Mouse (Mus musculus) limb, embryonic 14.5 days (tissue): ENCODE results near the gene Phlpp2. TPM values are rescaled to one million over a fixed set of nuclear protein-coding genes. Genes with fewer than 3 reads are reported as not detected.

Source experiments
- ATAC-seq: fragments of 200-750 bp; cut with Nextera tagmentation; 2 replicates; pipeline ENCODE4 v1.8.0; 2017; ENCODE audit warnings: low read depth, moderate number of reproducible peaks, moderate TSS enrichment; ENCODE audit not compliant: low FRiP score
- DNase-seq: peaks from one replicate; pipeline ENCODE4 v3.0.0-alpha.2; 2015; ENCODE audit warnings: low spot score
- H3K27ac ChIP-seq: fragments of 300-500 bp; sonication (generic); replicated peaks from 2 replicates; pipeline ENCODE4 v1.5.1; 2014; ENCODE audit warnings: low read depth, mild to moderate bottlenecking, low read length, moderate library complexity, mixed read lengths
- H3K27me3 ChIP-seq: fragments of 300-500 bp; sonication (generic); 2 replicates; pipeline ENCODE4 v1.6.1; 2014; ENCODE audit warnings: low read length, mixed read lengths; ENCODE audit not compliant: control insufficient read depth, insufficient read depth
- H3K36me3 ChIP-seq: fragments of 300-500 bp; sonication (generic); 2 replicates; pipeline ENCODE4 v1.6.1; 2014; ENCODE audit warnings: mild to moderate bottlenecking, low read length, moderate library complexity, mixed read lengths; ENCODE audit not compliant: control insufficient read depth, insufficient read depth
- H3K4me1 ChIP-seq: fragments of 300-500 bp; sonication (generic); 2 replicates; pipeline ENCODE4 v1.6.1; 2014; ENCODE audit warnings: antibody characterized with exemption, low read length, mixed read lengths; ENCODE audit not compliant: control insufficient read depth, insufficient read depth
- H3K4me2 ChIP-seq: fragments of 300-500 bp; sonication (generic); replicated peaks from 2 replicates; pipeline ENCODE4 v1.6.1; 2014; ENCODE audit warnings: low read depth, mild to moderate bottlenecking, low read length, moderate library complexity; ENCODE audit not compliant: severe bottlenecking
- H3K4me3 ChIP-seq: fragments of 300-500 bp; sonication (generic); replicated peaks from 2 replicates; pipeline ENCODE4 v1.5.1; 2014; ENCODE audit warnings: low read length
- H3K9ac ChIP-seq: fragments of 300-500 bp; sonication (generic); 2 replicates; pipeline ENCODE4 v1.6.1; 2014; ENCODE audit warnings: mild to moderate bottlenecking, low read depth, low read length, moderate library complexity; ENCODE audit not compliant: severe bottlenecking
- H3K9me3 ChIP-seq: fragments of 300-500 bp; sonication (generic); 2 replicates; pipeline ENCODE4 v1.6.1; 2016; ENCODE audit warnings: low read length; ENCODE audit not compliant: control insufficient read depth
- POLR2A ChIP-seq: fragments of 200-500 bp; IDR thresholded peaks from 2 replicates; pipeline ENCODE4 v1.8.0; 2012; ENCODE audit warnings: inconsistent platforms, mild to moderate bottlenecking, moderate library complexity, borderline replicate concordance; ENCODE audit not compliant: insufficient read depth, insufficient read length; ENCODE audit errors: extremely low read depth
- WGBS: fragments of 180-500 bp; shearing (Covaris S2); extraction: QIAGEN DNeasy Blood & Tissue Kit; methylation state at CpG from one replicate; pipeline ENCODE4 v1.1.7; 2014; 5-methylcytosine and 5-hydroxymethylcytosine counted together
- polyA plus RNA-seq, 2 experiments: library from polyadenylated mRNA; depleted of rRNA in 1 of 2; stranded (reverse) in 1 of 2; unstranded in 1 of 2; fragments of >200 nt; fragmentation: Nextera tagmentation in 1 of 2; extraction: Ambion mirVana in 1 of 2; gene quantifications; 2 replicates each; pipeline versions ENCODE4 v1.2.1 to v1.2.3; 2012 to 2014

Gene Phlpp2
- polyA plus RNA-seq, 2 experiments, result 3.3 to 12.0 TPM

GRCm38 (mm10) chr8:109982386-109983105 lies 114.2 kb downstream of the Phlpp2 start:
- Histone ChIP-seq H3K9me3 (no peaks in the 10 kb centered on the region), H3K27ac (no peak overlapping the region), H3K36me3 (no peaks in the 10 kb centered on the region), H3K4me3 (no peak overlapping the region), H3K27me3 (no peaks in the 10 kb centered on the region), H3K4me2 (no peak overlapping the region), H3K9ac (no peak overlapping the region), H3K4me1 (0 out of 2 replicates have a peak, but pooled peaks cover 8% of the 10 kb centered on the region)
- WGBS, result 76% methylated on average over 15 of the region's 15 CpGs
- DNase-seq (no peak), ATAC-seq (no peak)
- no peak for TF ChIP-seq POLR2A

GRCm38 (mm10) chr8:109983944-109984343 lies 115.6 kb downstream of the Phlpp2 start:
- ATAC-seq, result no peak
- peak; percentile 41 for DNase-seq
- Histone ChIP-seq H3K36me3 (no peaks in the 10 kb centered on the region), H3K27me3 (no peaks in the 10 kb centered on the region), H3K4me1 (0 out of 2 replicates have a peak, but pooled peaks cover 8% of the 10 kb centered on the region), H3K4me2 (no peak overlapping the region), H3K4me3 (no peak overlapping the region), H3K9ac (no peak overlapping the region), H3K9me3 (no peaks in the 10 kb centered on the region), H3K27ac (no peak overlapping the region)
- WGBS, result 34% methylated on average over 5 of the region's 5 CpGs
- no peak for TF ChIP-seq POLR2A

- no peaks in the 10 kb centered on the region for H3K9me3 ChIP-seq
- no peak overlapping the region for H3K4me2 ChIP-seq
- no peak for TF ChIP-seq POLR2A
- no peak for ATAC-seq
- H3K4me1 ChIP-seq, result 0 out of 2 replicates have a peak, but pooled peaks cover 8% of the 10 kb centered on the region
- 49% methylated on average over 7 of the region's 7 CpGs for WGBS
- H3K27ac ChIP-seq, result no peak overlapping the region
- no peak overlapping the region for H3K4me3 ChIP-seq
- no peak overlapping the region for H3K9ac ChIP-seq
- DNase-seq, result no peak
- H3K36me3 ChIP-seq, result no peaks in the 10 kb centered on the region
- H3K27me3 ChIP-seq, result no peaks in the 10 kb centered on the region
These were observed 118.0 kb downstream of the Phlpp2 start for GRCm38 (mm10) chr8:109986384-109986783.

GRCm38 (mm10) chr8:109987776-109988175 lies 119.4 kb downstream of the Phlpp2 start:
- Histone ChIP-seq H3K4me1 (0 out of 2 replicates have a peak, but pooled peaks cover 8% of the 10 kb centered on the region), H3K27me3 (no peaks in the 10 kb centered on the region), H3K9ac (no peak overlapping the region), H3K27ac (no peak overlapping the region), H3K9me3 (no peaks in the 10 kb centered on the region), H3K4me2 (no peak overlapping the region), H3K4me3 (no peak overlapping the region), H3K36me3 (no peaks in the 10 kb centered on the region)
- no peak for TF ChIP-seq POLR2A
- WGBS, result 75% methylated on average over 7 of the region's 7 CpGs
- ATAC-seq (no peak), DNase-seq (no peak)

GRCm38 (mm10) chr8:109989151-109989550 lies 120.8 kb downstream of the Phlpp2 start:
- Histone ChIP-seq H3K27ac (no peak overlapping the region), H3K27me3 (no peaks in the 10 kb centered on the region), H3K36me3 (no peaks in the 10 kb centered on the region), H3K4me3 (no peak overlapping the region), H3K9me3 (no peaks in the 10 kb centered on the region), H3K4me2 (no peak overlapping the region), H3K9ac (no peak overlapping the region), H3K4me1 (0 out of 2 replicates have a peak, but pooled peaks cover 8% of the 10 kb centered on the region)
- ATAC-seq, result no peak
- 86% methylated on average over 8 of the region's 8 CpGs for WGBS
- no peak for DNase-seq
- TF ChIP-seq POLR2A, result no peak
